Mouse (Mus musculus) heart, adult 2 months (tissue): ENCODE data around the gene Nexn.

Experiments used
- CTCF ChIP-seq: fragments of 200-600 bp; IDR thresholded peaks from 2 replicates; pipeline ENCODE4 v1.8.1; 2022; ENCODE audit warnings: antibody characterized with exemption, mild to moderate bottlenecking, moderate library complexity
- POLR2A ChIP-seq: fragments of 200-500 bp; IDR thresholded peaks from 2 replicates; pipeline ENCODE4 v1.6.1; 2011; ENCODE audit warnings: mild to moderate bottlenecking, low read depth, low read length, control low read depth; ENCODE audit not compliant: insufficient read depth

DNA sequence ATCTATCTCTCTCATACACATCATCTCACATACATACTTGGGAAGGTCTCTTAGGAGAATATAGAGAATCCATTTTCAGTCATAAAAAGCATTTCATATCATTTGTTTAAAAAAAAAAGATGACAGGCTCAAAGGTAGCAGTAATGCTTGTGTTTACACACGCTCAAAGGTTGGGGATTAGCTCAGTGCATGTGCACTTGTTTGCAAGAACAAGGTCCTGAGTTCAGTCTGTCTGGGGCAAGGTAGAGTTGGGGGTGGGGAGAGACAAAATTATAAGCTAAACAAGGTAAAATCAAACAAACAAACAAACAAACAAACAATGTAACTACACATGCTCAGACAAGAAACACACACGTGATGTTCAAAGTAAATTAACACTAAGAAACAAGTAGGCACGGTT is 65.0 kb downstream of the Nexn start:
- TF ChIP-seq CTCF (no peak), POLR2A (no peak)
